Mouse (Mus musculus) brain, embryonic 14.5 days (tissue): ENCODE measurements around the gene Gm17482.

ENCODE experiments used
- CTCF ChIP-seq: fragments of 200-500 bp; IDR thresholded peaks from 2 replicates; pipeline ENCODE4 v1.5.1; 2012; ENCODE audit warnings: inconsistent platforms, mild to moderate bottlenecking, moderate library complexity, borderline replicate concordance; ENCODE audit not compliant: insufficient read depth, insufficient read length; ENCODE audit errors: extremely low read depth
- POLR2A ChIP-seq: fragments of 200-500 bp; IDR thresholded peaks from 2 replicates; pipeline ENCODE4 v1.6.1; 2012; ENCODE audit warnings: mild to moderate bottlenecking, inconsistent platforms, borderline replicate concordance; ENCODE audit not compliant: poor library complexity, insufficient read depth, insufficient read length, severe bottlenecking; ENCODE audit errors: extremely low read depth

DNA sequence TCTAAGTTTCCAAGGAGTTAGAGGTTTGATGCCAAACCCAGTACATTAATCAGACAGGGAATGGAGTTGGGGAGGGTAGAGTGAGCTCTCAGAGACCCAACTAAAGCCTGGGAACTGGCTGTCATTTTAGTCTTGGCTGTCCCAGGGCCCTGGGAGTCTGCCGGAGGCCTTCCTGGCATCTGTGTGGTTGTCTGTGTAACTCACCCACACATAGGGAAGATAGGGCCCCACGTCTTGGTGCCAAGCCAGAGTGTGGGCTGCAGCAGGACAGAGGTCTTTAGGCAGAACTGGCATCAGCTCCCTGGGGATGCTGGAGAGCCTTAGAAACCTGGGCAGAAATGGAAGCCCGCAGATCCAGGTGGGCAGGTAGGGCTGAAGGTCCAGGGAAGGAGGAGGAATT is 14.8 kb downstream of the Gm17482 start:
- no peak for TF ChIP-seq CTCF
- TF ChIP-seq POLR2A, result no peak
